Mouse (Mus musculus): ENCODE measurements around the gene Spi1. TPM values are rescaled to one million over a fixed set of nuclear protein-coding genes. Genes with fewer than 3 reads are reported as not detected.

Spi1 gene
- polyA plus RNA-seq, 1 experiment from 2014 or later, result 3.0 TPM

DNA sequence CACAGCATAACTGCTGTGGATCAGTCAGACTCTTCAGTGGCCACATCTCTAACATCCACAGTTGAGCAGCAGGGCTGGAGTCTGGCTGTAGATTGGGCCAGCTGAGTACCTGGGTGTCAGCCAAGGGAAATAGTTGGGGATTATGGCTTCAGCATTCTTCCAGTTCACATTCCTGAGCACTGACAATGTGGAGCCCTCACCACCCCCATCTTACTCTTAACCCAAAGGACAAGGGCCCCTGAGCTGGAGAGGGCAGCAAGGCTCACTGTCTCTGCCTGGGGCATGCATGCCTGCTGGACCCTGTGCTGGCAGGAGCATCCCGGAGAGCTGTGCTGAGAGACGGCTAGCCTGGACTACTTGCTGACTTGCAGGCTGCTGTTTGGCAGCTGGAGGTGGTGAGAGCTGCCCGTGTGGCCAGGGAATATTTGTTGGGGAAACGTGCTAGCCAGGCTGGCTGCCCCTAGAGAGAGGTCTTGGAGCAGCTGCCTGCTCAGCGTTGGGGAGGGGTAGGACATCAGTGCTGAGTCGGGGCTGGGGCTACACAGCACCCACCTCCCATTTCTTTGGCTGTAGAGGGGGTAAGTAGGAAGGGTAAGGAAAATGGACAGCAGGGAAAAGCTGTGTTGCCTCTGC lies 20.2 kb upstream of the Spi1 start:
- Histone ChIP-seq H3K9ac (replicated peaks; ENCODE audit: low read length) (no peak overlapping the region), H3K9me3 (replicated peaks; ENCODE audit: control insufficient read depth, low read length) (no peaks in the 10 kb centered on the region), H3K36me3 (replicated peaks; ENCODE audit: control insufficient read depth, insufficient read depth, low read depth, low read length) (peaks cover 11% of the 10 kb centered on the region), H3K27me3 (ENCODE audit: control insufficient read depth, insufficient read depth, low read length) (no peaks in the 10 kb centered on the region), H3K4me1 (ENCODE audit: control insufficient read depth, insufficient read depth, low read length) (no peaks in the 10 kb centered on the region), H3K27ac (replicated peaks; ENCODE audit: low read depth, low read length) (no peak overlapping the region), H3K4me2 (ENCODE audit: low read depth, low read length) (no peak overlapping the region), H3K4me3 (ENCODE audit: low read depth, low read length) (no peak overlapping the region)
- 83% methylated on average over 6 of the region's 6 CpGs for WGBS
- no peak for ATAC-seq (replicated peaks; ENCODE audit: insufficient number of reproducible peaks, low FRiP score, low TSS enrichment, low read depth)
- no peak for DNase-seq (ENCODE audit: low spot score)

GRCm38 (mm10) chr2:91062779-91063606 lies 19.2 kb upstream of the Spi1 start:
- Histone ChIP-seq H3K4me1 (ENCODE audit: control insufficient read depth, insufficient read depth, low read length) (no peaks in the 10 kb centered on the region), H3K36me3 (replicated peaks; ENCODE audit: control insufficient read depth, insufficient read depth, low read depth, low read length) (peaks cover 5% of the 10 kb centered on the region), H3K4me3 (ENCODE audit: low read depth, low read length) (no peak overlapping the region), H3K27me3 (ENCODE audit: control insufficient read depth, insufficient read depth, low read length) (no peaks in the 10 kb centered on the region), H3K9me3 (replicated peaks; ENCODE audit: control insufficient read depth, low read length) (no peaks in the 10 kb centered on the region), H3K27ac (replicated peaks; ENCODE audit: low read depth, low read length) (no peak overlapping the region), H3K4me2 (ENCODE audit: low read depth, low read length) (no peak overlapping the region), H3K9ac (replicated peaks; ENCODE audit: low read length) (no peak overlapping the region)
- WGBS, result 89% methylated on average over 16 of the region's 16 CpGs
- ATAC-seq (replicated peaks; ENCODE audit: insufficient number of reproducible peaks, low FRiP score, low TSS enrichment, low read depth), result no peak
- no peak for DNase-seq (ENCODE audit: low spot score)

DNA sequence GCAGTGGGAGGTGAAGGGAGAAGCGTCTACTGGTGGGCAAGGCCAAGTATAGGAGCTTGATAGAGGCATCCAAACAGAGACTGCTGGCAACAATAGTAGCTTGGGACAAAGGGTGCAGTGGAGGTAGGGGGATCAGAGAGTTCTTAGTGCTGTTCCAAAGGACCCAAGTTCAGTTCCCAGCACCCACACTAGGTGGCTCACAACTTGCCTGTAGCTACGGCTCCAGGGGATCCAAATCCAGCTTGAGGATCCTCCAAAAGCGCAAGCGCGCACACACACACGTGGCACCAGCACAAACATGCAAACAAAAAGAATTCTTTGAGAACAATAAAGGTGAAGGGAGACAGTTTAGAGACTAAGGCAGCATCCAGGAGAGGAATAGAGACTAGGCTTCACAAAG lies 18.0 kb upstream of the Spi1 start:
- no peak overlapping the region for H3K9ac ChIP-seq (replicated peaks; ENCODE audit: low read length)
- ATAC-seq (replicated peaks; ENCODE audit: insufficient number of reproducible peaks, low FRiP score, low TSS enrichment, low read depth) (no peak), DNase-seq (ENCODE audit: low spot score) (no peak)
- no peak overlapping the region for H3K27ac ChIP-seq (replicated peaks; ENCODE audit: low read depth, low read length)
- no peaks in the 10 kb centered on the region for H3K27me3 ChIP-seq (ENCODE audit: control insufficient read depth, insufficient read depth, low read length)
- WGBS, result 91% methylated on average over 6 of the region's 6 CpGs
- no peaks in the 10 kb centered on the region for H3K9me3 ChIP-seq (replicated peaks; ENCODE audit: control insufficient read depth, low read length)
- H3K36me3 ChIP-seq (replicated peaks; ENCODE audit: control insufficient read depth, insufficient read depth, low read depth, low read length), result peaks cover 3% of the 10 kb centered on the region
- no peaks in the 10 kb centered on the region for H3K4me1 ChIP-seq (ENCODE audit: control insufficient read depth, insufficient read depth, low read length)
- no peak overlapping the region for H3K4me3 ChIP-seq (ENCODE audit: low read depth, low read length)
- no peak overlapping the region for H3K4me2 ChIP-seq (ENCODE audit: low read depth, low read length)

- no peak overlapping the region for H3K4me3 ChIP-seq (ENCODE audit: low read depth, low read length)
- WGBS, result 38% methylated on average over 3 of the region's 3 CpGs
- no peaks in the 10 kb centered on the region for H3K9me3 ChIP-seq (replicated peaks; ENCODE audit: control insufficient read depth, low read length)
- H3K36me3 ChIP-seq (replicated peaks; ENCODE audit: control insufficient read depth, insufficient read depth, low read depth, low read length), result peaks cover 3% of the 10 kb centered on the region
- peak; percentile 48 for DNase-seq (ENCODE audit: low spot score)
- H3K27ac ChIP-seq (replicated peaks; ENCODE audit: low read depth, low read length), result no peak overlapping the region
- H3K9ac ChIP-seq (replicated peaks; ENCODE audit: low read length), result no peak overlapping the region
- no peaks in the 10 kb centered on the region for H3K27me3 ChIP-seq (ENCODE audit: control insufficient read depth, insufficient read depth, low read length)
- H3K4me1 ChIP-seq (ENCODE audit: control insufficient read depth, insufficient read depth, low read length), result no peaks in the 10 kb centered on the region
- H3K4me2 ChIP-seq (ENCODE audit: low read depth, low read length), result no peak overlapping the region
- ATAC-seq (replicated peaks; ENCODE audit: insufficient number of reproducible peaks, low FRiP score, low TSS enrichment, low read depth), result no peak
These were observed 16.6 kb upstream of the Spi1 start for GRCm38 (mm10) chr2:91065544-91065943.

DNA sequence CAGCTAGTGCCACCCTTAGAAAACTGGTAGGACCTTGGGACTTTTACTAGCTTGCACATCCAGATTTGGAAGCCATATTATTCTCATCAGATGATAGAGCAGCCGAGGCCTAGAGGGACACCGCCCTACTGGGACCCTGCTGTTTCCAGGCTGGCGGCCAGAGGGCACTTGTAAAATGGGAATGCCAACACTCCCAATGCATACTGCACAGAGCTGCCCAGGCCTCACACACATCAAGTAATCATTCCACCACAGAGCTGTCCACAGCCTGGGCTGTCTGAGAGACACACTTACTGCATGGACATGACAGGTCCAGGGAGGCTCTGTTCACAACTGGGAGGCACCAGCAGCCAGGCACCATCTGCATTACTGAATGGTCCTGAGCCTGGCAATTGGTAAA lies 15.7 kb upstream of the Spi1 start:
- no peak overlapping the region for H3K9ac ChIP-seq (replicated peaks; ENCODE audit: low read length)
- H3K36me3 ChIP-seq (replicated peaks; ENCODE audit: control insufficient read depth, insufficient read depth, low read depth, low read length), result peaks cover 3% of the 10 kb centered on the region
- H3K4me1 ChIP-seq (ENCODE audit: control insufficient read depth, insufficient read depth, low read length), result no peaks in the 10 kb centered on the region
- no peak overlapping the region for H3K4me2 ChIP-seq (ENCODE audit: low read depth, low read length)
- no peak overlapping the region for H3K4me3 ChIP-seq (ENCODE audit: low read depth, low read length)
- H3K9me3 ChIP-seq (replicated peaks; ENCODE audit: control insufficient read depth, low read length), result no peaks in the 10 kb centered on the region
- no peak for DNase-seq (ENCODE audit: low spot score)
- 84% methylated on average over 3 of the region's 3 CpGs for WGBS
- H3K27ac ChIP-seq (replicated peaks; ENCODE audit: low read depth, low read length), result no peak overlapping the region
- no peaks in the 10 kb centered on the region for H3K27me3 ChIP-seq (ENCODE audit: control insufficient read depth, insufficient read depth, low read length)
- no peak for ATAC-seq (replicated peaks; ENCODE audit: insufficient number of reproducible peaks, low FRiP score, low TSS enrichment, low read depth)

DNA sequence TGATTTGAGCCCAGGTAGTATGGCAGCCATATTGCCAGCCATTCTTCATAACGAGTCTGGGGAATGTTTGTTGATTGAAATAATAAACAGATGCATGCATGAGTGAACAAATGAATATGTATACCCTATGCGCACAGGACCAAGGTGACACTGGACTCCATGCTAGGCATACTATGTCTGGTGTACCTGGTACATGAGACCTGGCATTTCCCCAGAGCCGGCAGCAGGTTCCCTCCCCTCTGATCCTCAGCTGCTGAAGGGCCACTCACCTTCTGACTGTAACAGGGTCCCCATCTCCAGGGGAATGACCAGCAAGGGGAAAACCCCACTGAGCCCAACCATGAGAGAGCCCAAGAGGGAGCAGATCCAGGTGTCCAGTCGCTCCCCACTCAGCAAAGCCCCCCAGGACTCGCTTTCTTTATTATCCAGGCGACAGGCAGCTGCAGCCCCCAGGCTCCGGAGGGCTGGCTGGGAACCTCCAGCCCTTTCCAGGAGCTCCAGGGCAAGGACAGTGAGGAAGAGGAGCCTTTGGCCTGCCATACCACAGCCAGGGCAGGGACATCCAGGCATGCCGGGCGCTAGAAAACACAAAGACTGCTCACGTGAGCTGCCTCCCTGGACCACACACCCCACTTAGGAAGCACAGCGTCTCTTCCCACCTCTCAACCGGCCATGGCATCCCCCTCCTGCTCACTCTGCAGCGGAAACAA lies 13.9 kb upstream of the Spi1 start:
- Histone ChIP-seq H3K27ac (replicated peaks; ENCODE audit: low read depth, low read length) (no peak overlapping the region), H3K4me2 (ENCODE audit: low read depth, low read length) (no peak overlapping the region; the same call in 1 of the 2 replicates), H3K4me1 (ENCODE audit: control insufficient read depth, insufficient read depth, low read length) (no peaks in the 10 kb centered on the region), H3K36me3 (replicated peaks; ENCODE audit: control insufficient read depth, insufficient read depth, low read depth, low read length) (peaks cover 2% of the 10 kb centered on the region), H3K9ac (replicated peaks; ENCODE audit: low read length) (no peak overlapping the region), H3K27me3 (ENCODE audit: control insufficient read depth, insufficient read depth, low read length) (no peaks in the 10 kb centered on the region), H3K4me3 (ENCODE audit: low read depth, low read length) (no peak overlapping the region), H3K9me3 (replicated peaks; ENCODE audit: control insufficient read depth, low read length) (no peaks in the 10 kb centered on the region)
- DNase-seq (ENCODE audit: low spot score) (no peak), ATAC-seq (replicated peaks; ENCODE audit: insufficient number of reproducible peaks, low FRiP score, low TSS enrichment, low read depth) (no peak)
- 54% methylated on average over 13 of the region's 13 CpGs for WGBS

DNA sequence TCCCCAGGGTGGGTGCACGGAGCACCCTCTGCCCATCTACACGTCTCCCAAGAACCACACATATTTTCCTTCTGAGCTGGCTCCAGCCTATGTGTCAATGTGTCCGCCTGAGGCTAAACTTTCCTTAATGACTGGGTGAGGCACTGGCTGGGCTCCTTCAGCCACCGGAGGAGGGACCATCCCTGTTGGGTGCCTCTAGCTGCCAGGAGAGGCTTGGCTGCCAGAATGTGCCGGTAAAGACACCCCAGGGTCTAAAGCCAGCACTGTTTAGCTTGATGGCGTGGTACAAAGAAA lies 13.4 kb upstream of the Spi1 start:
- peak overlapping the region; percentile 25; the same call in 1 of the 2 replicates for H3K9ac ChIP-seq (replicated peaks; ENCODE audit: low read length)
- peak overlapping the region; percentile 82 for H3K4me2 ChIP-seq (ENCODE audit: low read depth, low read length)
- ATAC-seq (replicated peaks; ENCODE audit: insufficient number of reproducible peaks, low FRiP score, low TSS enrichment, low read depth), result no peak
- WGBS, result 49% methylated on average over 6 of the region's 6 CpGs
- no peak overlapping the region for H3K4me3 ChIP-seq (ENCODE audit: low read depth, low read length)
- no peaks in the 10 kb centered on the region for H3K27me3 ChIP-seq (ENCODE audit: control insufficient read depth, insufficient read depth, low read length)
- H3K27ac ChIP-seq (replicated peaks; ENCODE audit: low read depth, low read length), result no peak overlapping the region
- H3K9me3 ChIP-seq (replicated peaks; ENCODE audit: control insufficient read depth, low read length), result no peaks in the 10 kb centered on the region
- H3K4me1 ChIP-seq (ENCODE audit: control insufficient read depth, insufficient read depth, low read length), result no peaks in the 10 kb centered on the region
- DNase-seq (ENCODE audit: low spot score), result no peak
- H3K36me3 ChIP-seq (replicated peaks; ENCODE audit: control insufficient read depth, insufficient read depth, low read depth, low read length), result no peaks in the 10 kb centered on the region; the same call in 1 of the 2 replicates
